Mouse (Mus musculus) cortical plate, adult 2 months (tissue): Measurements from ENCODE around the gene Nudt9.

ENCODE experiments used
- CTCF ChIP-seq: fragments of 200-500 bp; IDR thresholded peaks from 2 replicates; pipeline ENCODE4 v1.5.1; 2011; ENCODE audit warnings: mild to moderate bottlenecking, control low read depth, low read length; ENCODE audit not compliant: insufficient read depth; ENCODE audit errors: extremely low read depth
- POLR2A ChIP-seq: fragments of 200-500 bp; IDR thresholded peaks from 2 replicates; pipeline ENCODE4 v1.6.1; 2011; ENCODE audit warnings: mild to moderate bottlenecking, low read length, control low read depth; ENCODE audit not compliant: insufficient read depth; ENCODE audit errors: extremely low read depth

- TF ChIP-seq CTCF: no peak
- TF ChIP-seq POLR2A: peak; percentile 57
Observed at GRCm38 (mm10) chr5:104021597-104022378, 24.3 kb upstream of the Nudt9 start, which contains the start of gene Hsd17b11.
